Mouse (Mus musculus) right cerebral cortex, postnatal 25 days (tissue): ENCODE measurements at regions not wholly inside any gene's neighbourhood (a gene's known extent, or its start where the extent isn't known, plus 50 kb on each side); places are given as distances from the start of the nearest gene placed in this dataset.
"Not testable (repeated sequence)": the region's sequence is repeated elsewhere in the genome, so short reads cannot be mapped to it uniquely, and the experiment has no call there.

Experiments used
- DNase-seq: peaks from one replicate; pipeline ENCODE4 v3.0.0; 2022

DNA sequence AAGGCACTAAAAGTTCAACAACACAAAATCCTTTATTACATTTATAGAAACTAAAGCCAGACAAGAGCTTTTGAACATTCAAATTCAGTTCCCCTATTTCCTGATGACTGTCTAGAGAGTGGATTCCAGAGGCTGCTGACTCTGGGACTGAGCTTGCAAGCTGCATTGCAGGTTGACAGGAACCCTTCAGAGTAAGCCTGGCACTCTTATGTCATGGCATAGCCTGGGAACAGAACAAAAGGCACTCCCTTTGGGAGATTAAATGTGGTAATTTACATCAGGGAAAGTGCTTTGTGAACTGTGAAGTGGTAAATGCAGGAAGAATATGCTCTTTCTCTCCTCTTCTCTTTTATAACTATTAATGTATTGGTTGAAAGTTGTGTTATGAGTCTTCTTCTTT lies 847.3 kb downstream of the Bcl11a start:
- DNase-seq: no peak

GRCm38 (mm10) chr11:24943646-24944045 lies 865.8 kb downstream of the Bcl11a start:
- no peak for DNase-seq

DNA sequence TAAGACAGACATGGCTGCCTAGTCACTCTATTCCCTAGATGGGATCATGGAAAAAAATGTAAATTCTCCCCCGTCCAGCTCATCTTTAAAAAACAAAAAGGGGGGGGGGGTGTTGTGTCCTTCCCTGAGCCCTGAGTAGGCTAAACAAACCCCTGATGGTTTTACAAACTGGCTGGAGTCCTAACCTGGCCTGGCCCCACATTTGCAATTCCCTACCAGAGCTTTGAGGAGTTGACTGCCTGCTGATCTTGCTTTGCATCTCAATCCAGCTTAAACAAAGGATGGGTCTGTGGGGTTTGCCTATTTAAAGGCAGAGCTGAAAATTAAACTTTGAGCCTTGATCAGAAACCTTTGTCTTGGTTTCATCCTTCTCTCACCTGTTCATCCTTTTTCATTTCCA lies 873.3 kb downstream of the Bcl11a start:
- no peak for DNase-seq

- no peak for DNase-seq
Observed at GRCm38 (mm10) chr11:24972359-24972758, 894.5 kb downstream of the Bcl11a start.

DNA sequence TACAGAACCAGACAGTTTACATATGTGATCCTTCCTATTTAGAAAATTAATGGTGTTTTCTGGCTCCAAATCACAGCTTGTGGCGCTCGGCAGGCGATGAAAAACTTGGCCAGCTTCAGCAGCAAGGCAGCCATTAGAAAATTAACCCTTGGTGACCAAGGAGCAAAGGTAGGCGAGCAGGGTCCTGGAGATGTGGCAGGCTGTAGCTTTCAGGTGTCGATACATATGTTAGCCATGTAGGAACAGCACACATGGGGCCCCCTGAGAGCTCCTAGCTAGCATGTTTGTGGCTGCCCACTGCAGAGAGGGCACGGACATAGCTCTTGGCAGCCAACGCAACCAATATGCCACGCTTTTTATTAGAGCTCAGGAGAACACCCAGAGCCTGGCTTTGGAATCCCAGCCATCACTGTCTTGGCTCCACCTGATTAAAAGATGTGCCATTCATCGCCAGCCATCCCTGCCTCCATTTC lies 902.4 kb downstream of the Bcl11a start:
- no peak for DNase-seq

DNA sequence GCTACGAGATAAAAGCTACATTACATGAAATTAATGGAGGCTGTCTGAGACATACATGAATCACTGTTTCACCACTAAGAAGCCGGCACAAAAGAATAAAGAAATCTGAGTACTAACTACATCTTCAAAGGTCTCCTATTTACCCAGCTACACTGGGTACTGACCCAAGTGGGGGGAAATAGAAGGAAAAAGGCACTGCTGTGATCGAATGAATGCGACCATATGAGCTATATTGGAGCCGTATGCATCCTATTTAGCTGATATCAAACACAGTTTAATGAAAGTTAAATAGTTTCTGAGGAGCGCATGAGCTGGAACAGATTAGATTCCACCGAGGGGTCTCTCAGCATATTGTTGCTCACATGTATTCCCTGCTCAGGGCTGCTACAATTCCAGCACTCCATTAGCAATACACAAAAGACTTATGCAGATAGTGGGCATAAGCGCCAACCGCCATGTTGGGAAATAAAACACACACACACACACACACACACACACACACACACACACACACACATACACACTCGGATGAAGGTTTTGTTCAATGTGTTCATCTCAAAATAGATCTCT lies 905.3 kb downstream of the Bcl11a start:
- DNase-seq: no peak

DNA sequence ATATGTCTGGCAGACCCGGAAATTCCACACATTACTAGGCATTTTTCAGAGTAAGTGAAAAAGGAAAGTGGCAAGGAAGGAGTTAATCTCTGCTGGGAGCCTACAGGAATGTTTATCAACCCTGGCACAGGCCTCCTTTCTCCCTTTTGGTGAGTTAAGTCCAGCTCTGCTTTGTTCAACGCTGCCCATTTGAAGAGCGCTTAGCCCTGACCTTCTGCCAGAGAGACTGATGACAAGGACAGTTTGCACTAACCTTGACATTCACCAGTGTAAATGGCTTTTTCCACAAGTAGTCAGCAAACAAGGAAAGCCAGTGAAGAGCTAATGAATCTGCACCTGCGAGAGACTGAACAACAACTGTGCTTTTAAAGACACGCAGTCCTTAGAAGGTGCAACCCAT lies 927.6 kb downstream of the Bcl11a start:
- no peak for DNase-seq

DNA sequence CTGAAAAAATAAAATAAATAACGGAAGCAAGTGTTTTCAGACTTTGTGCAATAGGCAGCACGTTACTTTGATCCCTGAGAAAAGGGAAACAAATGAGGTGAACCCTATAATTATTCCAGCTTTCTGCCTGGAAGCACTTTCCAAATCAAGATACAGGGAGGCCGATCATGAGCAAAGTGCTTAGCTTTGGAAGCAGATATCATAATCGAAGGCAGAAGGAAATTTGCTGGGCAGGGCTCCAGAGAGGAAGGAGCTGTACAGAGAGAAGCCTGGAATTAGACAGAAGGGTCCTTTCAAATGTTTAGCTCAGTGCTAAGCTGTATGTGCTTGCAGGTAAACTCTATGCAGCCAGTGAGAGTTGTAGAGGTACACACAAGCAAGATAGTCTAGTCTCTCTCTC lies 948.9 kb downstream of the Bcl11a start:
- no peak for DNase-seq

DNA sequence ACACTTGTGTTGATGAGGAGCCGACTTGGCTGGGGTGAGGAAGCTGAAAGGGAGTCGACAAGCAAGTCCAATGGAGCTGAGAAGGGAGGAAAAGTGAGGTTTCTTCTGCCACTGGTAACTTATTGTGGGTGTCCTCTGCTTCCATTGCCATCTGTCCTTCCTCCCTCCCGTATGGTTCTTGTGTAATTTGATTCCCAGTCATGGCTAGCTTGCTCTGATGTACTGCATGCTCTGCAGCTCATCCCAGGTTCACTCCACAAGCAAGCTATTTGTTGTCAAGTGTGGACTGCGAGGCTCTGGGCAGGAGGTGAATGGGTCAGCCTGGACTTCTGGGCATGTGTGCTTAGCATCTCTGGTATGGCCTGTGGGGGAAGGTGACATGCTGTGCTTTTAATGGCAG lies 963.1 kb downstream of the Bcl11a start:
- peak; percentile 11 for DNase-seq

- no peak for DNase-seq
Observed at GRCm38 (mm10) chr11:25042763-25043162, 964.9 kb downstream of the Bcl11a start.

DNA sequence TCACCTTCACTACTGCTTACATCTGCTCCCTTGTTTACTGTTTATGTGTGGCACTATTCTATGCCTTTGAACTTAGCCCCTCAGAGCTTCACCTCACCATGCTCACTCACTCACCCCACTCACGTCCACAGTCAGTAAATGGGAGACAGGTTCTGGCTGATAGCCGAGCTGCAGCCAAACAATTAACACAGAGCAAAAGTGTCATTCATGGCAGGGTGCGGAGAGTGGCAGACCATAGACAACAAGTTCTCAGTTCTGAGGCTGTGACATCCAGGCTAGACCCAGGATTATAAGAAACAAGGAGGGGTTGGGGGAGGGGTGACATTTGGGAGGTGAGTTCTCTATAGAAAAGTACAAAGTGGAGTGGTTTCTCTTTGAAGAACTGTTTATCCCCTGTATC lies 967.5 kb downstream of the Bcl11a start:
- no peak for DNase-seq

DNA sequence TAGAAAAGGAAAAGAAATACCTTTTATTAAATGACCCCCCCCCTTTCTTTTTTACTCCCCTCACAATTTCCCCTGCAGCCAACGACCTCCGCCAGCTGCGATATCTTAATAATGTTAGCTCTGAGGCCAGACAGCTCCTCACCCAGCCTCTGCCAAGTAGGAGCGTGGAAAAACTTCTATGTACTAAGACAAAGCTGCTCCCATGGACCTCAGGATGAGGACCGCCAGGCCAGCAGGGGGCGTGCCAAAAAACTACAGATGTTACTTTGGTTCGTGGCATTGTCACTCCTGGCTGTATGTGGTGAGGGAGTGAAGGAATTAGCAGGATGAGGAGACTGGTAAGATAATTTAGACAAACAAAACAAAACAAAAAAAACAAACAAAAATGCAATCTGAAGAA lies 968.1 kb downstream of the Bcl11a start:
- no peak for DNase-seq

DNA sequence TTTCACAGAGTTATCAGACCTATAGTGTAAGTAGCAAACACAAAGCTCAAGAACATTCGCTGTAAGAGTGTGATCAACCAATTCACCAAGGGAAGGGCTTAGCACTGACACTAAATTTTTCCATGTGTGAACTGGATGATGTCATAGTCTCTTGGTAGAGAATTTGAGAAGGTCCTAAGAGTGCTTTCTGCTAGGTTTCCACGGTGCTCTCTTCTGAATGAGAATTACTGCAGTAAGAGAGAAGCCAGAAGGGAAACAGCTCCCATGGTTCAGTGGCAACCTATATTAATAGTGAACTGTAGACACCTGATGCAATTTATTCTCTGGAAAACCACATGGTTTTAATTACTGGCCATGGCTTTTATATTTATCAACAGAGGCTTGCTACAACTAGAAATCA lies 977.8 kb downstream of the Bcl11a start:
- no peak for DNase-seq

DNA sequence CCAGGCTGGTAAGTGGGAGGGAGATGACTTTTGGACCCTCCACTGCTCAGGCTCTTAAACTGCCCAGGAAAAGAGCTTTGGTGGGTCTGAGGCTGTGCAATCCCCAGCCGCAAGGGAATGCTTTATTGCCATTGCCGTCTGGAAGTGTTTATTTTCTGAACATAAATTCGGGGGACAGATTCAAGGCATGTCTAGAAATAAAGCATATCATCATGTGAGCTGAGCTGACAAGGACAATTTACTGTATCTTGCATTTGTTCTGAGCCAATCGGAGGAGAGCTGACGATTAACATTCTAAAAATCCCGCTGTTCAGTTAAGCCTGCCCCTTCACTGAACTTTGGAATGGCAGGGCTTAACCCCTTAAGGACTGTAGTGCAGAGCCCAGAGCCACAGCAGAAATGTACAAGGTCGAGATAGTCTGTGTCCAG lies 979.3 kb downstream of the Bcl11a start:
- DNase-seq: no peak

DNA sequence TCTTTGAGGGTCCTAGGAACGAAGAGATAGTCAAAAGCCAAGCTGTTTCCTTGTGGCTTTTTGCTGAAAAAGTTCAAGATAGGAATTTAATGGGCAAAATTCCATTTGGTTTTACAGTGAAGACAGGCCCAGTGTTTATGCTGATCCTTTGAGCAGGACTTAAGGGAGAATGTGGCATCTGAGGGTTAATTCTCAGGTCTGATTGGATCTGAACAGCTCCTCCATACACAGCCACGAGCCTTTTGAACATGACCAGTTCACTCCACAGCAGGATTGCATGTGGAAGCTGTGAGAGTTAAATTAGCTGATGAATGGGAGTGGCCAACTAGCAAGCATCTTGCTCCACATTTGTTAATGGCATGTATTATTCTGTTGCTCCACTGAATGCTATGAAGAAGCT lies 979.7 kb downstream of the Bcl11a start:
- no peak for DNase-seq

DNA sequence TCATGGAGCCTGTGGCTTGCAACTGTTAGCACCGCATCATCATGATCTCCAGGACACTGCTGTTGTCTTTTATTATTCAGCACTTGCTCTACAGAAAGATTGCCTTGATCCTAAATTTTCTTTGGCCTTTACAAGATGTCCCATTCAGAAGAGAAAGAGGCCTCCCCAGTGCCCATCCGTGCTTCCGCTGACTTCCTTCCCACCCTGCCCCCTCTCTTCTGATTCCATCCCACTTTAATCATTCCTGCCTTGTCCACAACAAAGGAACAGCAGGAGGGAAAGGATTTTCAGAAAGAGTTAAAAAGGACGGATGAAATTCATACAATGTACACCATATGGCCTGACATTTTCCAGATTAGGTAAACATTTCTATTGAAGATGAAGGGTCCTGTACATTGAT lies 985.2 kb downstream of the Bcl11a start:
- DNase-seq: no peak

GRCm38 (mm10) chr11:25063978-25064377 lies 986.1 kb downstream of the Bcl11a start:
- DNase-seq: no peak

DNA sequence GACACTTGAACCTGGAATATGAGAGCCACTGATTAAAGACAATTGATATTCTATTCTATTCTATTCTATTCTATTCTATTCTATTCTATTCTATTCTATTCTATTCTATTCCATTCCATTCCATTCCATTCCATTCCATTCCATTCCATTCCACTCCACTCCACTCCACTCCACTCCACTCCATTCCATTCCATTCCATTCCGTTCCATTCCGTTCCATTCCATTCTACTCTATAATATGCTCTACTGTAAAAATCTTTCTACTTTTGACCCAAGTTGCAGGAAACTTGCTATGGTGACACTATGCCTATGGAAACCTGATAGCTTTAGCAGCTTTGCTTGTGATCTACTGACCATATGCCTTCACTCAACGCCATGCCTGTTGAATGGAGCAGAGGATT lies 1022.1 kb downstream of the Bcl11a start:
- not testable (repeated sequence) for DNase-seq

- no peak for DNase-seq
Observed at GRCm38 (mm10) chr11:25104432-25104831, 1026.6 kb downstream of the Bcl11a start.

DNA sequence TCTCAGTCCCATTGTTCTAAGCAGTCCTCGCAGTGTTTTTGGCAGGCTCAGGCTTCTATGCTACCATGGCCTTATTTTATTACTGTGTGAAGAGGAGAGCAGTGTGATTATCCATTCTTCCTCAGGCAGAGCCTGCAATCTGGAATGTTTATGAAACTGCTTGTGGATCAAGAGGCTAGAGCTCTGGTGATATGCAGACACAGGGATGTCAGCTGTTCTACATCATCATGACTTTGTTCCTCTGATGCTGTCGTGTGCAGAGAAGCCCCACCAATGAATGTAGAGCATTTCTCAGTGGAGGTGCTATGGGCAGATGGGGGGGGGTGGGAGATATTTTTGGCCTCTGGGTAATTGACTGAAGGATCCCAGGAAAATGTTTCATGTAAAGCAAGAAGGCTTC lies 1046.6 kb downstream of the Bcl11a start:
- DNase-seq: no peak

DNA sequence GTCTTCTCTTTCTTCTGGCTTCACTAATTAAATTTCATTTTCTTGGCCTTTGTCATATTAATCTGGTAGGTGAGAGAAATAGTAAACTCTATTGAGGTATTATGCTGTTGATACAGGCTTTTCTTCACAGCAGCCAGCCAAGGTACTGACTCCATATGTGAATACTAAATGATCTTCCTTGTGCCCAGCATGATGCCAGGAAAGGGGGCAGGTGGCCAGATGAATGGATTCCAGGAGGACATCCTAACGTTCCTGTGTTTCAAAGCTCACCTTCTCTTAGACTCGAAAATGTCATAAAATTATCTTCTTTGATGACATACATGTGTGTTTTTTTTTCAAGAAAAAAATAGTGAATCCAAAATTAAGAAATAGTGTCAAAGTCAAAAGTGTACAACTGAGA lies 1064.4 kb downstream of the Bcl11a start:
- DNase-seq: no peak

GRCm38 (mm10) chr11:25142833-25143232 lies 1065.0 kb downstream of the Bcl11a start:
- no peak for DNase-seq

- no peak for DNase-seq
Observed at GRCm38 (mm10) chr11:25147287-25147686, 1063.3 kb downstream of the 5730522E02Rik start.

GRCm38 (mm10) chr11:25156705-25157104 lies 1053.9 kb downstream of the 5730522E02Rik start:
- no peak for DNase-seq

- no peak for DNase-seq
Observed at GRCm38 (mm10) chr11:25157135-25157860, 1053.3 kb downstream of the 5730522E02Rik start.
